Mouse (Mus musculus) forebrain, embryonic 15.5 days (tissue): ENCODE measurements around the gene Tspan9. TPM values are rescaled to one million over a fixed set of nuclear protein-coding genes. Genes with fewer than 3 reads are reported as not detected.
A peak's percentile ranks its signal among the peaks of the same experiment; 100 is the strongest.

Experiments used
- ATAC-seq: fragments of 200-750 bp; cut with Nextera tagmentation; replicated peaks from 2 replicates; pipeline ENCODE4 v1.8.0; 2017; ENCODE audit warnings: mild to moderate bottlenecking, moderate TSS enrichment, moderate library complexity
- H3K27ac ChIP-seq: fragments of 300-500 bp; sonication (generic); replicated peaks from 2 replicates; pipeline ENCODE4 v1.5.1; 2015; ENCODE audit warnings: mild to moderate bottlenecking, inconsistent platforms
- H3K27me3 ChIP-seq: fragments of 300-500 bp; sonication (generic); 2 replicates; pipeline ENCODE4 v1.6.1; 2015; ENCODE audit warnings: inconsistent platforms
- H3K36me3 ChIP-seq: fragments of 300-500 bp; sonication (generic); 2 replicates; pipeline ENCODE4 v1.6.1; 2015; ENCODE audit warnings: mild to moderate bottlenecking, inconsistent platforms
- H3K4me1 ChIP-seq: fragments of 300-500 bp; sonication (generic); 2 replicates; pipeline ENCODE4 v1.6.1; 2015; ENCODE audit warnings: inconsistent platforms
- H3K4me2 ChIP-seq: fragments of 300-500 bp; sonication (generic); replicated peaks from 2 replicates; pipeline ENCODE4 v1.6.1; 2015; ENCODE audit warnings: mild to moderate bottlenecking, inconsistent platforms
- H3K4me3 ChIP-seq: fragments of 300-500 bp; sonication (generic); 2 replicates; pipeline ENCODE4 v1.5.1; 2015; ENCODE audit warnings: mild to moderate bottlenecking, inconsistent platforms
- H3K9ac ChIP-seq: fragments of 300-500 bp; sonication (generic); replicated peaks from 2 replicates; pipeline ENCODE4 v1.6.1; 2015; ENCODE audit warnings: mild to moderate bottlenecking, inconsistent platforms
- H3K9me3 ChIP-seq: fragments of 300-500 bp; sonication (generic); 2 replicates; pipeline ENCODE4 v1.6.1; 2016; ENCODE audit warnings: inconsistent platforms
- WGBS: fragments of 180-500 bp; shearing (Covaris S2); methylation state at CpG from one replicate; pipeline ENCODE4 v1.1.7; 2015; ENCODE audit warnings: mixed read lengths; 5-methylcytosine and 5-hydroxymethylcytosine counted together
- polyA plus RNA-seq: library from polyadenylated mRNA; unstranded; fragments of >200 nt; fragmentation: Nextera tagmentation; extraction: Ambion mirVana; gene quantifications from 2 replicates; pipeline ENCODE4 v1.2.1, GENCODE M21; 2015

Tspan9 gene
- polyA plus RNA-seq, 1 experiment from 2014 or later, result 45.9 TPM

GRCm38 (mm10) chr6:128062216-128062615 is 81.2 kb downstream of the Tspan9 start:
- Histone ChIP-seq H3K4me3 (no peak overlapping the region), H3K4me1 (peaks cover 16% of the 10 kb centered on the region; the same call in 1 of the 2 replicates), H3K36me3 (no peaks in the 10 kb centered on the region), H3K9me3 (no peaks in the 10 kb centered on the region), H3K27me3 (no peaks in the 10 kb centered on the region), H3K4me2 (no peak overlapping the region), H3K27ac (no peak overlapping the region), H3K9ac (no peak overlapping the region)
- 91% methylated on average over 13 of the region's 13 CpGs for WGBS
- ATAC-seq, result no peak

- Histone ChIP-seq H3K9ac (no peak overlapping the region), H3K9me3 (no peaks in the 10 kb centered on the region), H3K4me1 (peaks cover 16% of the 10 kb centered on the region; the same call in 1 of the 2 replicates), H3K27ac (no peak overlapping the region), H3K36me3 (no peaks in the 10 kb centered on the region), H3K4me3 (no peak overlapping the region), H3K27me3 (no peaks in the 10 kb centered on the region), H3K4me2 (no peak overlapping the region)
- no peak for ATAC-seq
- 82% methylated on average over 5 of the region's 5 CpGs for WGBS
Observed at GRCm38 (mm10) chr6:128061342-128061741, 82.1 kb downstream of the Tspan9 start.

GRCm38 (mm10) chr6:128058570-128058969 is 84.8 kb downstream of the Tspan9 start:
- Histone ChIP-seq H3K4me3 (no peak overlapping the region), H3K36me3 (no peaks in the 10 kb centered on the region), H3K27ac (peak overlapping the region; percentile 33; the same call in 1 of the 2 replicates), H3K4me2 (no peak overlapping the region), H3K4me1 (peaks cover 9% of the 10 kb centered on the region; the same call in 1 of the 2 replicates), H3K9ac (no peak overlapping the region), H3K27me3 (no peaks in the 10 kb centered on the region), H3K9me3 (no peaks in the 10 kb centered on the region)
- peak; percentile 51; the same call in 1 of the 2 replicates for ATAC-seq
- 41% methylated on average over 9 of the region's 9 CpGs for WGBS

GRCm38 (mm10) chr6:128058157-128058556 is 85.2 kb downstream of the Tspan9 start:
- Histone ChIP-seq H3K27me3 (no peaks in the 10 kb centered on the region), H3K4me1 (peaks cover 9% of the 10 kb centered on the region; the same call in 1 of the 2 replicates), H3K4me3 (no peak overlapping the region), H3K9me3 (no peaks in the 10 kb centered on the region), H3K4me2 (no peak overlapping the region), H3K36me3 (no peaks in the 10 kb centered on the region), H3K9ac (no peak overlapping the region), H3K27ac (0 out of 2 replicates have a peak overlapping the region, but pooled peaks have one; percentile 33)
- WGBS, result 37% methylated on average over 7 of the region's 7 CpGs
- ATAC-seq, result peak; percentile 12; the same call in 1 of the 2 replicates

GRCm38 (mm10) chr6:128053000-128053732 is 90.2 kb downstream of the Tspan9 start:
- 64% methylated on average over 10 of the region's 10 CpGs for WGBS
- H3K27me3 ChIP-seq, result no peaks in the 10 kb centered on the region
- no peak overlapping the region for H3K4me3 ChIP-seq
- H3K4me1 ChIP-seq, result peaks cover 3% of the 10 kb centered on the region; the same call in 1 of the 2 replicates
- H3K36me3 ChIP-seq, result no peaks in the 10 kb centered on the region
- H3K4me2 ChIP-seq, result no peak overlapping the region
- H3K9ac ChIP-seq, result no peak overlapping the region
- no peak for ATAC-seq
- no peaks in the 10 kb centered on the region for H3K9me3 ChIP-seq
- no peak overlapping the region for H3K27ac ChIP-seq

- peaks cover 3% of the 10 kb centered on the region; the same call in 1 of the 2 replicates for H3K4me1 ChIP-seq
- no peak for ATAC-seq
- WGBS, result 60% methylated on average over 7 of the region's 7 CpGs
- H3K4me3 ChIP-seq, result no peak overlapping the region
- no peaks in the 10 kb centered on the region for H3K27me3 ChIP-seq
- H3K36me3 ChIP-seq, result no peaks in the 10 kb centered on the region
- no peaks in the 10 kb centered on the region for H3K9me3 ChIP-seq
- no peak overlapping the region for H3K27ac ChIP-seq
- H3K9ac ChIP-seq, result no peak overlapping the region
- no peak overlapping the region for H3K4me2 ChIP-seq
Observed at GRCm38 (mm10) chr6:128047671-128048070, 95.7 kb downstream of the Tspan9 start.

GRCm38 (mm10) chr6:128047239-128047638 is 96.2 kb downstream of the Tspan9 start:
- H3K4me1 ChIP-seq, result peaks cover 3% of the 10 kb centered on the region; the same call in 1 of the 2 replicates
- no peak overlapping the region for H3K27ac ChIP-seq
- no peak for ATAC-seq

GRCm38 (mm10) chr6:128046799-128047198 is 96.6 kb downstream of the Tspan9 start:
- Histone ChIP-seq H3K4me1 (peaks cover 3% of the 10 kb centered on the region; the same call in 1 of the 2 replicates), H3K4me2 (no peak overlapping the region), H3K9ac (no peak overlapping the region), H3K9me3 (no peaks in the 10 kb centered on the region), H3K27ac (no peak overlapping the region), H3K4me3 (no peak overlapping the region), H3K36me3 (no peaks in the 10 kb centered on the region), H3K27me3 (no peaks in the 10 kb centered on the region)
- 85% methylated on average over 6 of the region's 6 CpGs for WGBS
- no peak for ATAC-seq

More at GRCm38 (mm10) chr6:128047239-128047638, 96.2 kb downstream of the Tspan9 start:
- Histone ChIP-seq H3K36me3 (no peaks in the 10 kb centered on the region), H3K9me3 (no peaks in the 10 kb centered on the region), H3K4me2 (no peak overlapping the region), H3K27me3 (no peaks in the 10 kb centered on the region), H3K9ac (no peak overlapping the region), H3K4me3 (no peak overlapping the region)
- WGBS, result 75% methylated on average over 8 of the region's 8 CpGs

- 75% methylated on average over 10 of the region's 10 CpGs for WGBS
- H3K4me3 ChIP-seq, result no peak overlapping the region
- no peak for ATAC-seq
Observed at GRCm38 (mm10) chr6:128044691-128045090, 98.7 kb downstream of the Tspan9 start.

GRCm38 (mm10) chr6:128043486-128043885 is 99.9 kb downstream of the Tspan9 start:
- Histone ChIP-seq H3K27ac (no peak overlapping the region), H3K9ac (no peak overlapping the region), H3K27me3 (no peaks in the 10 kb centered on the region), H3K36me3 (no peaks in the 10 kb centered on the region), H3K4me2 (no peak overlapping the region), H3K4me3 (no peak overlapping the region), H3K4me1 (peaks cover 3% of the 10 kb centered on the region; the same call in 1 of the 2 replicates), H3K9me3 (no peaks in the 10 kb centered on the region)
- ATAC-seq, result no peak
- WGBS, result 76% methylated on average over 6 of the region's 6 CpGs

More at GRCm38 (mm10) chr6:128044691-128045090, 98.7 kb downstream of the Tspan9 start:
- H3K27me3 ChIP-seq, result no peaks in the 10 kb centered on the region
- no peak overlapping the region for H3K27ac ChIP-seq
- H3K9me3 ChIP-seq, result no peaks in the 10 kb centered on the region
- H3K4me1 ChIP-seq, result peaks cover 3% of the 10 kb centered on the region; the same call in 1 of the 2 replicates
- H3K36me3 ChIP-seq, result no peaks in the 10 kb centered on the region
- H3K9ac ChIP-seq, result no peak overlapping the region
- H3K4me2 ChIP-seq, result no peak overlapping the region

GRCm38 (mm10) chr6:128041836-128042235 is 101.6 kb downstream of the Tspan9 start:
- peaks cover 6% of the 10 kb centered on the region; the same call in 1 of the 2 replicates for H3K27me3 ChIP-seq
- no peaks in the 10 kb centered on the region for H3K36me3 ChIP-seq
- ATAC-seq, result no peak
- peaks cover 3% of the 10 kb centered on the region; the same call in 1 of the 2 replicates for H3K4me1 ChIP-seq
- H3K9ac ChIP-seq, result no peak overlapping the region
- no peaks in the 10 kb centered on the region for H3K9me3 ChIP-seq
- WGBS, result 77% methylated on average over 6 of the region's 6 CpGs
- H3K4me3 ChIP-seq, result no peak overlapping the region
- no peak overlapping the region for H3K4me2 ChIP-seq
- no peak overlapping the region for H3K27ac ChIP-seq

- Histone ChIP-seq H3K9ac (no peak overlapping the region), H3K27ac (no peak overlapping the region), H3K4me2 (no peak overlapping the region), H3K36me3 (no peaks in the 10 kb centered on the region), H3K9me3 (no peaks in the 10 kb centered on the region), H3K4me1 (peaks cover 18% of the 10 kb centered on the region), H3K4me3 (no peak overlapping the region), H3K27me3 (peaks cover 10% of the 10 kb centered on the region; the same call in 1 of the 2 replicates)
- 69% methylated on average over 9 of the region's 9 CpGs for WGBS
- no peak for ATAC-seq
Observed at GRCm38 (mm10) chr6:128039077-128039766, 104.2 kb downstream of the Tspan9 start.
